ENCODE assay signal across 8 mouse cellular contexts in genomic region chr8:72547122-72547801, GRCm38 (mm10). TPM values are rescaled to one million over a fixed set of nuclear protein-coding genes. Genes with fewer than 3 reads are reported as not detected.
A peak's percentile ranks its signal among the peaks of the same experiment; 100 is the strongest.
DNase-seq lines count a peak whose midpoint lies in the region; ATAC-seq and TF ChIP-seq lines count a peak whose summit lies in the region.

No protein-coding gene starts in this region.

- peak overlapping the region; percentile 95 for H3K4me2 ChIP-seq in forebrain, embryonic 15.5 days (replicated peaks)
- H3K4me2 ChIP-seq in intestine, embryonic 16.5 days (ENCODE audit: low read depth, low read length): peak overlapping the region; percentile 77

- H3K27me3 ChIP-seq in kidney, adult 2 months (replicated peaks; ENCODE audit: control insufficient read depth, insufficient read depth, low read length): no peaks in the 10 kb centered on the region
- H3K27me3 ChIP-seq in forebrain, embryonic 15.5 days: no peaks in the 10 kb centered on the region
- no peaks in the 10 kb centered on the region for H3K27me3 ChIP-seq in intestine, embryonic 16.5 days (replicated peaks; ENCODE audit: control insufficient read depth, insufficient read depth, low read length)

- WGBS in kidney, adult 2 months: 1% methylated on average over 27 of the region's 27 CpGs
- 2% methylated on average over 27 of the region's 27 CpGs for WGBS in forebrain, embryonic 15.5 days
- 1% methylated on average over 27 of the region's 27 CpGs for WGBS in intestine, embryonic 16.5 days

- H3K36me3 ChIP-seq in kidney, adult 2 months (ENCODE audit: control insufficient read depth, insufficient read depth, low read length): no peaks in the 10 kb centered on the region
- H3K36me3 ChIP-seq in forebrain, embryonic 15.5 days: no peaks in the 10 kb centered on the region; the same call in 1 of the 2 replicates
- no peaks in the 10 kb centered on the region for H3K36me3 ChIP-seq in intestine, embryonic 16.5 days (ENCODE audit: control insufficient read depth, insufficient read depth, low read length)

- no peak for TF ChIP-seq CTCF in kidney, adult 2 months (conservative IDR thresholded peaks at IDR 0.05; ENCODE audit: insufficient read depth, insufficient read length, low read depth, low read length)

- peak; percentile 10 for DNase-seq in kidney, adult 2 months
- DNase-seq in kidney, postnatal 10 days: no peak
- DNase-seq in T-cell, adult 2 months (ENCODE audit: low spot score): peak; percentile 25
- DNase-seq in mesoderm, embryonic 11.5 days (ENCODE audit: low read depth, low spot score): peak; percentile 4
- peak; percentile 27 to 81 for DNase-seq in spleen, postnatal 4 days (ENCODE audit: low spot score in 2 of 2)
- DNase-seq in urinary bladder, postnatal 25 days (ENCODE audit: low spot score): no peak

- H3K9ac ChIP-seq in forebrain, embryonic 15.5 days (replicated peaks): peak overlapping the region; percentile 96
- peak overlapping the region; percentile 93 for H3K9ac ChIP-seq in intestine, embryonic 16.5 days (ENCODE audit: low read depth, low read length)

- peaks cover 3% of the 10 kb centered on the region; the same call in 1 of the 2 replicates for H3K4me1 ChIP-seq in kidney, adult 2 months (ENCODE audit: control insufficient read depth, insufficient read depth, low read length)
- peaks cover 38% of the 10 kb centered on the region for H3K4me1 ChIP-seq in forebrain, embryonic 15.5 days
- H3K4me1 ChIP-seq in intestine, embryonic 16.5 days (ENCODE audit: control insufficient read depth, insufficient read depth, low read length): peaks cover 12% of the 10 kb centered on the region; the same call in 1 of the 2 replicates

- no peak; the same call in 1 of the 2 replicates for ATAC-seq in forebrain, embryonic 15.5 days (replicated peaks)
- no peak for ATAC-seq in intestine, embryonic 16.5 days

- TF ChIP-seq POLR2A in kidney, adult 2 months (IDR thresholded peaks at IDR 0.05; ENCODE audit: low read depth, low read length): no peak

- peak overlapping the region; percentile 79 for H3K4me3 ChIP-seq in kidney, adult 2 months (ENCODE audit: insufficient read depth, low read depth, low read length)
- peak overlapping the region; percentile 95 for H3K4me3 ChIP-seq in forebrain, embryonic 15.5 days
- H3K4me3 ChIP-seq in intestine, embryonic 16.5 days (ENCODE audit: low read length): peak overlapping the region; percentile 87

- no peaks in the 10 kb centered on the region for H3K9me3 ChIP-seq in forebrain, embryonic 15.5 days
- H3K9me3 ChIP-seq in intestine, embryonic 16.5 days (ENCODE audit: control insufficient read depth, low read length): no peaks in the 10 kb centered on the region

- peak overlapping the region; percentile 34; the same call in 1 of the 2 replicates for H3K27ac ChIP-seq in kidney, adult 2 months (ENCODE audit: insufficient read depth, low read depth, low read length)
- H3K27ac ChIP-seq in forebrain, embryonic 15.5 days (replicated peaks): peak overlapping the region; percentile 92
- peak overlapping the region; percentile 49; the same call in 1 of the 2 replicates for H3K27ac ChIP-seq in intestine, embryonic 16.5 days (ENCODE audit: low read length)

RNA-seq across cellular contexts. Expression of gene Med26, which starts 0.8 kb away (rescaled TPM):
- polyA plus RNA-seq in kidney, adult 2 months (2012; rRNA removed): 6.1 and 7.9 TPM in 2 replicates
- 18.2 and 19.9 TPM in 2 replicates for polyA plus RNA-seq in forebrain, embryonic 15.5 days (2015; fragmentation: Nextera tagmentation; extraction: Ambion mirVana)
- polyA plus RNA-seq in intestine, embryonic 16.5 days (2015; fragmentation: Nextera tagmentation; extraction: Ambion mirVana): 13.5 and 14.2 TPM in 2 replicates

RNA-seq across cellular contexts. Expression of gene Smim7, which starts 23.6 kb away (rescaled TPM):
- polyA plus RNA-seq in kidney, adult 2 months (2012; rRNA removed): 42.5 and 51.8 TPM in 2 replicates
- 127 and 128 TPM in 2 replicates for polyA plus RNA-seq in forebrain, embryonic 15.5 days (2015; fragmentation: Nextera tagmentation; extraction: Ambion mirVana)
- polyA plus RNA-seq in intestine, embryonic 16.5 days (2015; fragmentation: Nextera tagmentation; extraction: Ambion mirVana): 114 and 121 TPM in 2 replicates

RNA-seq across cellular contexts. Expression of gene Tmem38a, which starts 24.6 kb away (rescaled TPM):
- polyA plus RNA-seq in kidney, adult 2 months (2012; rRNA removed): 34.0 and 40.8 TPM in 2 replicates
- 17.7 and 17.8 TPM in 2 replicates for polyA plus RNA-seq in forebrain, embryonic 15.5 days (2015; fragmentation: Nextera tagmentation; extraction: Ambion mirVana)
- polyA plus RNA-seq in intestine, embryonic 16.5 days (2015; fragmentation: Nextera tagmentation; extraction: Ambion mirVana): 12.1 and 12.2 TPM in 2 replicates

RNA-seq across cellular contexts. Expression of gene Slc35e1, which starts 54.8 kb away (rescaled TPM):
- 52.7 and 67.5 TPM in 2 replicates for polyA plus RNA-seq in kidney, adult 2 months (2012; rRNA removed)
- polyA plus RNA-seq in forebrain, embryonic 15.5 days (2015; fragmentation: Nextera tagmentation; extraction: Ambion mirVana): 13.8 and 14.7 TPM in 2 replicates
- 7.9 and 8.2 TPM in 2 replicates for polyA plus RNA-seq in intestine, embryonic 16.5 days (2015; fragmentation: Nextera tagmentation; extraction: Ambion mirVana)

Comparison
In these comparisons a context has a peak if more than half of its experiments do, and no peak if none do; other contexts are left out.
1. DNase-seq: peak in kidney, adult 2 months (single experiment), T-cell, adult 2 months (single experiment), mesoderm, embryonic 11.5 days (single experiment) and spleen, postnatal 4 days (2 of 2); none in kidney, postnatal 10 days (single experiment) and urinary bladder, postnatal 25 days (single experiment).
2. H3K27ac ChIP-seq: peak in every context shown above with its lines; median percentile 92 in forebrain, embryonic 15.5 days; 49 in intestine, embryonic 16.5 days; 34 in kidney, adult 2 months.
3. Peak in every context shown above with its lines, with median percentiles within 50 percentile points of each other: H3K4me3 ChIP-seq.